Mouse (Mus musculus): ENCODE measurements around the gene Cnst.
A peak's percentile ranks its signal among the peaks of the same experiment; 100 is the strongest.

Cnst gene

DNA sequence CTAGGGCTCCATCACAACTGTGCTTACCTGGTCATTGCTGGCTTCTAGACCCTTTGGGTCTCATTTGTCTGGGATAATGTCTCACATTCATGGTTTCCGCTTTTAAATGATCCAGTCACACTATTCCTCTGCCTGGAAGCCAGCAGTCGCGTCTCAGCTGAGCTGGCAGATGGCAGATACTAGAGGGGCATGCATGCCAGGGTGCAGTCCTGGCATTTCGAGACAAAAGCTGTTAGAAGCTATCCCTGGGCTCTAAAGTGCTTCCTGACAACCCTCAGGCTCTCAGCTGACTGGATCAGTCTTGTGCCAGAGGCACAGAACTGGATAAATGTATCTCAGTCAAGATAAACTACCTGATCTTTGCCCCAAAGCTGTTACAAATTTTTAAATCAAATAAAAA is 42.1 kb downstream of the Cnst start:
- DNase-seq (ENCODE audit: extremely low read depth, insufficient read length, low spot score), result no peak

DNA sequence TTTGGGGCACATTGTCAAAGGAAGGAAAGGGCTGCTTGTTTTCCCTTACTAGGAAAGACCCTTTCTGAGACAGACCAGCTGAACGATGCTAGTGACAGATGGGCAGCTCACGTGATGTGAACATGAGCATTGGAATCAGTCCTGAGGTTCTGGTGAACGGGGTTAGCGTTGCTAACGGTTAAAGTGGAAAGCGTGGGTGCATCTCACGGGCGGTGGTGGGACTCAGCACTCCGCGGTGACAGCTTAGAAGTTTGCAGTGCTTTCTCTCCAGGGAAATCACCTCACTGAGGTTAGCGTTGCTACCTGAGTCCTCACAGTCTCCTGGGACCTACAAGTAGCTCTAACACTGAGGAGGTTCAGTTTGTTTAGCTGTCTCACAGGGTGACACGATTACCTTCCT is 45.5 kb downstream of the Cnst start:
- no peak for DNase-seq (ENCODE audit: extremely low read depth, insufficient read length, low spot score)

DNA sequence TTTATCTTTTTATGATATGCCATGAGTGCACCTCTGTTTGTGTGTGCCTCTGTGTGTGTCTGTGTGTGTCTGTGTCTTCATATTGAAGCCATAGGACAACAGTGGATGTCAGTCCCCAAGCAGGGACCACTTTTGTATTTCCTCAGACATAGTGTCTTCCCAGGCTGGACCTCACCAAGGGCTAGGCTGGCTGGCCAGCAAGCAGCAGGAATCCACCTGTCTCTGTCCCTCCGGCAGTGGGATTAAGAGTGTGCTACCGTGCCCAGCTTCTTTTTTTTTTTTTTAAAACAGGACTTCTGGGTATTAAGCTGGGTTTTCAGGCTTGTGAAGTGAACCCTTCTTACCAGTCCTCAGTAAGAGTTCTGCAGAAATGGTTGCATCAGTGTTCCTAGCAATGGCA is 46.0 kb downstream of the Cnst start:
- DNase-seq (ENCODE audit: extremely low read depth, insufficient read length, low spot score), result no peak

DNA sequence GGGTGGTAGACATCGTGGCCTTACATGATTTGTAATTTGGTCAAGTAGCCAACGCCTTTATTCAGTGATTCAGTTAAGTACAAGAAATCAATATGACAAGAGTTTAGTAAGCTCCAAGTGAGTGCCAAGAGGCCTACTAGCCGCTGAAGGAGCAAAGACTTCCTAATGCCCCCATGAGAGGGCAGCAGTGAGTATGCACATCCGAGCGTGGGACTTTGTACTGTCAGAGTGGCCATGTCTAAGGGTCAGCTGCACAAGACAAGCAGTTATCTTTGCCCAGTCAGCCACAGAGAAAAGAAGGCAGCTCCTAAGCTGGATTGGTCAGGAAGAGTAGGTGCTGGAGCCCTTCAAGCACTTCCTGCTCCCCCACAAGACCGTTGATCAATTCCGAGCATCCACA is 46.8 kb downstream of the Cnst start:
- DNase-seq (ENCODE audit: extremely low read depth, insufficient read length, low spot score), result no peak

DNA sequence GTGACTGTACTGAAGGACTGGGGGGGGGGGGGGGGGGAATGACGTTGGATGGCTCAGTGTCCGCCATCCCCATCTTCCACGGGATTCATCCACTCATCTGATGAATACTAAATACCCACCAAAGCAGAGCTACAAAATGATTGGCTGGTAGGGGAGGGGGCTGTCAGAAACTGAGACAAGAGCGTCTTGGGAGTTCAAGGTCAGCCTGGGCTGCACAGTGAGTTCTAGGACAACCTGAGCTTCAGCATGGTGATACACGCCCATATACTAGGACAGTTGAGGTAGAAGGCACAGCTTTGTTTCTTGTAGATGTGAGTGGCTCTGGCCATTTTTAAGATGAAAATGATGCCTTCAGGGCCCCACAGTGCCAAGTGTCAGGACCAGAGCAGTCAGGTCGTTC is 52.2 kb downstream of the Cnst start:
- no peak for DNase-seq (ENCODE audit: extremely low read depth, insufficient read length, low spot score)

DNA sequence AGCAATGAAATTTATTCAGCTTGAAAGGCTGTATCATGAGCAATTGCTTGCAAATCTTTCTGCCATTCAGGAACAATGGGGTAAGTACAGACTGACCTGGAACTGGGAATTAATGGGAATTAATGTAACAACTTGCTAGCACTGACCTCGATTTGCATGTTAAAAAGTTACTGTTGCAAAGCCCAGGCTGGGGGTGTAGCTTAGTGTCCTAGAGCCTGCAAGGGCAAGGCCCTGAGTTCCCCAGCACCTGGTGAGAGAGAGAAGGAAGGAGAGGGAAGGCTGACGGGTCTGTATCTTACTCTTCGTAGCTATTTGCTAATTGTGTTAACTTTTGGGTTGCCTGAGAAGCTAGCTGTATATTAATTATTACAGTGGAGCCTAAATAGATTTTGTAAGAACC is 58.4 kb downstream of the Cnst start:
- no peak for DNase-seq (ENCODE audit: extremely low read depth, insufficient read length, low spot score)

DNA sequence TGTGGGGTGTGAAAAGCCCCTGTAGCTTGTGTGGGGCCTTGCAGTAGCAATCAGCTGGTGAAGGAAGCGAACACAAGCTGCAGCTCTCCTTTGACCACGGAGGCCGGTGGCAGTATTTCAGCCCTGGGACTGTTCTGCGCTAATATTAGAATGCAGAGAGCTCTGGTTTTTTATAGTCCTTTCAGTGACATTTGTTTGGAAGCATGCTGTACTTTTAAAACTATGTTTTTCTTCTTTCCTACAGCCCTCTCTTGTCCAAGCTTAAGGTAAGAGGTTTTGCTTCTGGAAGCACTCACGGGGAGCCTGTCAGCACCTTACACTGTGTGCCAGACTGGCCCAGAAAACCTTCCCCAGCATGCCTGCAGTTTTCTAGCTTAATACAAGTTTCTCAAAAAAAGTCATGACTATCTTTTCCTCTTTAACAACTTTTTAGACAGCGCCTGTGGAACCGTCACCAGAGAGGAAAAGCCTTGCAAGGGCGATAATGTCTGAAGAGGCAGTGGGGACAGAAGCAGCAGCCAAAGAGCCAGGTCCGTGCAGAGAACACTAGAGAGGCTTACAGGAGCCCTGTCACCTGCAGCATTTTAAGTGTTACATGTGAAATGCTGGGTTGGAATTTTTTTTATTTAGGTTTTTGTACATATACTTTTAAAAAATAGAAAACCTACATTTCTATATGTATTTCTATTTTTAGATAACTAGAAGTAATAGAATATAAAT is 60.0 kb downstream of the Cnst start:
- DNase-seq (ENCODE audit: extremely low read depth, insufficient read length, low spot score), result no peak

DNA sequence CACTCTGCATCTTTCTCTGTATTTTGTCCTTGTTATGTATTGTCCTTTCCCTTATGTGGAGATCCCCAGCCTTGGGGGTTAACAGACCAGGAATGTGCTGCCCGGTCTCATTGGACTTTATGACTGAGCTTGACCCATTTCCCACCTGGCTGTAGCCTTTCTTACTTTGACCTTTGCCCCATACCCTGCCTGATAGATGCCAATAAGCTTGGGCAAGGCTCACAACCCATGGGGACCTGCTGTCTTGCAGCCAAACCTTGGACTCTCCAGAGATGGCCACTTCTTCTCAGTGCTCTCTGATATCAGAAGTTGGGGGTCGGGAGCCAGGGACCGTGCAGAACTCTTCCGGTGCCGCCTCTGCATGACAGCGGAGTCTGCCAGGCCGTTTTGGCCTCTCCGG is 62.4 kb downstream of the Cnst start:
- no peak for DNase-seq (ENCODE audit: extremely low read depth, insufficient read length, low spot score)

DNA sequence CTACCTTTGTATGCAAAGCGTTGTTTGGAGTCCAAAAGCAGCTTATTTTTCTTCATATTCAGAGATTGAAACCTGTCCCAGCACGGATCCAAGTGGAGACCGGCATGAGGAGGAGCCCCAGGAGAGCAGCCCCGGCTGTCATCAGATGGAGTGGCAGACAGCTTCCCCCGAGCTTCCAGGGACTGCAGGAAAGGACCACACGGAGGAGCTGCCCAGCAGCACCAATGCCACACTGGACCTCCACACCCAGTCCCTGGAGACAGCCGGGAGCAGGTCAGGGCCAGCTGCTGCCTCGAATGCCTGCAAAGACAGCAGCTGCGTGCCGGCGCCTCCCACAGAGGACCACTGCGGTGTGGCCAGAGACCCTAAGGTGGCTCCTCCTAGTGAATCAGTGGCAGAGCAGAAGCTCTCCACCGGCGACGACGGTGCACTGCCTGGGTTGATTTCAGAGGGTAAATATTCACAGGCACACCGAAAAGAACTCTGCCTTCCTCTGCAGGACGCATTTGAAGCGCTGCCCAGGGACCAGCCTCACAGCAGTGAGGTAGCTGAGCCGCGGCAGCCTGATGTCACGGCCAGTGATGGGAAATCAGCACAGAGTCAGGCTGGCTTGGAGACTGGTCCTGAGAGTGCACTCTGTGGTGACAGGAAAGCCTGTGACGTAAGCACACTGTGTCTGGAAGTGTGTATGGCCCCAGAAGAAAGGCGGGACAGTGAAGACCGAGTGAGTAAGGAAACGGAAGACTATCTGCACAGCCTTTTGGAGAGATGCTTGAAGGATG is 63.7 kb downstream of the Cnst start:
- DNase-seq (ENCODE audit: extremely low read depth, insufficient read length, low spot score), result no peak

DNA sequence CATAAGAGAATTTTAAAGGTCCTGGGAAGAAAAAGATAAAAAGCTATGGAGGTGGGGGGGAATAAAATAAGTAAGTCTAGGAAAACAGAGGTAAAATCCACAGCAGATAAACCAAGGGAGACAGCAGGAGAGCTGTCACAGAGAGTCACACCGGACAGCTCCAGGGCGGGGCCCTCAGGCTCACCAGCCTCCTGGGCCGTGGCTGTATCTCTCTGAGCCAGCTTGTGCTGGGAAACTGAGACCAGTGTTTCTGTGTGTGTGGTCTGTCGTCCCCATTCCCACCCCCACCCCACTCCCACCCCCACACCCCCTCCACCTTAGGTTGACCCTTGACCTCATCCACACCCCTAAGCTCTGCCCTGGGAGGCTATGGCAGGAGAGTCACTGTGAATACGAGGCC is 65.0 kb downstream of the Cnst start:
- DNase-seq (ENCODE audit: extremely low read depth, insufficient read length, low spot score), result no peak

DNA sequence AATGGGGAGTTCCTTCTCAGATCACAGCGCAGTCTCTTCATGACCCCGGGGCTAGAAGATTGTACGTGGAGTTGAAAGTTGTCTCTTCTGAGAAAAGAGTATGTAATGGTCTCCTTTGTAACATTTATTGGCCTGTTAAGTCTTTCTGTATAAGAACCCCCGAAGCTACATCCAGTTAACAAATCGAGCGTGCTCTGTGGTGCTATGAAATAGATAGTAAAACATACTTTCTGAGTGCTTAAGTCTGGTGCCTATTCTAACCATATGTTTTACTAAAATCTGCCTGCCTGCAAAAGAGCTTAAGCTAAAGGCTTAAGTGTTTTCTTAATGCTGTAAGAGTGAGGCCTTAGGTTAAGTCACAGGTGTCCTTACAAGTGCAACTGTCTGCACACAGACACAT is 66.2 kb downstream of the Cnst start:
- DNase-seq (ENCODE audit: extremely low read depth, insufficient read length, low spot score), result no peak

DNA sequence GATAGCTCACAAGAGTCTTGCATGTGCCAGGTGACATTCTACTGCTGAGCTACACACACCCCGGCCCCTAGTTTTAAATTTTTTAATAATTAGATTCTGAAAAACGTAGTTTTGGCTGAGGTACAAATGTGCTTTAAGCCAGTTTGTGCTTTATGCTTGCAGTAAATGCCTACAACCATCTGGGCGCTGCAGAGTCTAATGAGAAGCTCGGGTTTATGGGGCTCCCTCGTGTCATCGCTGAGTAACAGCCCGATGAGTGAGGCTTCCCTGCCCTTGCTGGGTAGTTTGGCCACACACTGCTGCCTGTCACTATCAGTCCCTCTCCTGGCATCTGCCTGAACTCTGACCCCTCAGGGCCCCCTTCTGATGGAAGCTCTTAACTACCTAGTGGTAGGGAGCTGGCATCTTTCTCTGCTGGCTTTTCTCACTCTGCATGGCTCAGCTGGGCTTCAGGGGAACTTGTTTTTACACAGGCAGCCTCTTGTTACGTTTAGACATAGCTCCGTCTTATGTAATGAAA is 66.9 kb downstream of the Cnst start:
- no peak for DNase-seq (ENCODE audit: extremely low read depth, insufficient read length, low spot score)

DNA sequence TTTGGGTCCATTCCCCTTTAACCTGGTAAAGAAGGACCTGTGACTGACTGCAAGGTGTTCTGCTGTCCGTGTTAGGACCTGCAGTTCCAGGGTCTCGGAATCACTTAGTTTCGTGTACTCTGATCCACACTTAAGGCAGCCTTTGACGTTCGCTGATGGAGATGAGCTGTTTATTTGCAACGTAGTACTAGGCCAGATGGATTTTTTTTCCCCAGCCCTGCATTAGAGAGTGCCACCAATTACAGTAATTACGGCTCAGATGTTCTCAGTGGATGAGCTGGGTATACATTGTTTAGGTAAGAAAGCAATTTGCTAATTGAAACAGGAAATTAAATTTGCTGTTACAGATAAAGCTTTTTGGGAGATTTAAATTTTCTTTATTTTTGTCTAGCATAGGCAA is 71.3 kb downstream of the Cnst start:
- DNase-seq (ENCODE audit: extremely low read depth, insufficient read length, low spot score), result no peak

DNA sequence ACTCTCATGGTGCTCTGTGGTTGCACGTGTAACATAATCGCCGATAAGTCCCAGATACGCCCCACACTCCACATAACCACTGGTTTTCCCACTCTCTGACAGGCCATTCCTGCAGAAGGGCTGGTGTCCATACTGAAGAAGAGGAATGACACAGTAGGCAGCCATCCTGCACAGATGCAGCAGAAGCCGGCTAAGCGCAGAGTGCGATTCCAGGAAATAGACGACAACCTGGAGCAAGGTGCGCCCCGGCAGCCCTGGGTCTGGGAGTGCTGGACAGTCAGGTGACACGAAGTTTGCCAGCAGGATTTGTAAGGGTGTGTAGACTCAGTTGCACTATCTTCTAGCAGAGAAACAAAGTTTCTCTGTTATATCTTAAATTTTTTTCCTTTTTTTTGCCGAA is 76.5 kb downstream of the Cnst start:
- no peak for DNase-seq (ENCODE audit: extremely low read depth, insufficient read length, low spot score)

DNA sequence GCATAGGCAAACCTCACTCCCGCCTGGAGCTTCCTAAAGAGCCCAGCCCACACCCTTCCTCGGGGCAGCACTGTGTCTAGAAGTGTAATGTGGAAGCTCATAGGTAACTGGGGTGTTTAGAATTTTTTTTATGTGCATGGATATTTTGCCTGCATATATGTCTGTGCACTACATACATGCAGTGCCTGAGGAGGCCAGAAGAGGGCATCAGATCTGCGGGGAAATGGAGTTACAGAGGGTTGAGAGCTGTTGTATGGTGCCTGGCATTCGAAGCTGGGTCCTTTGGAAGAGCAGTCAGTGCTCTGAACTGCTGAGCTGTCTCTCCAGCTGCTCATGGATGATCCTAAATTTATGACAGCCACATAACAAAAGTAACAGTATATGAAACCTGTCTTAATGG is 77.5 kb downstream of the Cnst start:
- peak; percentile 23 for DNase-seq (ENCODE audit: extremely low read depth, insufficient read length, low spot score)

DNA sequence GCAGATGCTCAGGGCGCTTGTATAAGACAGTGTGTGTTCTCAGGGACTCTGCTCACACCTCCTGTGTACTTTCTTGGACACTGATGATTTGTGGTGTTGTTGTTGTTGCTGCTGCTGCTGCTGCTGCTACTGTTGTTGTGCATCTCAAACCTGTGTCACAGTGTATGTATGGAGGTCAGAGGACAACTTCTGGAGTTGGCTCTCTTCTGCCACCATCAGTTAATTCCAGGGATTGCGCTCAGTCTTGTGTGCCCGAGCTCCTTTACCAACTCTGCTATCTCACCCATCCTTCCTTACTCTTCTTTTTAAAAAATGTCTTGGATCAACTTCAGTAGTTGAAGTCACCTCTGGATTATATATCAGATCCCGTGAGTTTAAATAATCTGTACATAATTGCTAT is 78.2 kb downstream of the Cnst start:
- no peak for DNase-seq (ENCODE audit: extremely low read depth, insufficient read length, low spot score)

DNA sequence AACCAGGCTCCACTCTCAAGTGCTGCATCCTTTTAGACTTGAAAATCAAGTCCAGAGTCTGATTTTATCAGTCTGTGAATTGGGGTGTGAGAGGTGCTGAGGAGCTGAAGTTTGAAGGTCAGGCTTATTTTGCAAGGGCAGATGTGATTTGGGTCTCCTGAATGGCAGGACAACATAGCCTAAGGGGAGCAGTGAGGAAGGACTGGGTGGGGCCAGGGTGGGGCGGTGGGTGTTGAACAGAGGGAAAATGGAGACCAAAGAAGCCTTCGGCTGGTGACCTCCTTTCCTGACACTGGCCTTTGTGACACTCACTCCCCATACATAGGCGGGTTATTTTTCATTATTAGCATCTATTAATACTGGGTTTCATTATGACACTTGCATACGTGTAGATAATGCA is 81.7 kb downstream of the Cnst start:
- DNase-seq (ENCODE audit: extremely low read depth, insufficient read length, low spot score), result no peak

DNA sequence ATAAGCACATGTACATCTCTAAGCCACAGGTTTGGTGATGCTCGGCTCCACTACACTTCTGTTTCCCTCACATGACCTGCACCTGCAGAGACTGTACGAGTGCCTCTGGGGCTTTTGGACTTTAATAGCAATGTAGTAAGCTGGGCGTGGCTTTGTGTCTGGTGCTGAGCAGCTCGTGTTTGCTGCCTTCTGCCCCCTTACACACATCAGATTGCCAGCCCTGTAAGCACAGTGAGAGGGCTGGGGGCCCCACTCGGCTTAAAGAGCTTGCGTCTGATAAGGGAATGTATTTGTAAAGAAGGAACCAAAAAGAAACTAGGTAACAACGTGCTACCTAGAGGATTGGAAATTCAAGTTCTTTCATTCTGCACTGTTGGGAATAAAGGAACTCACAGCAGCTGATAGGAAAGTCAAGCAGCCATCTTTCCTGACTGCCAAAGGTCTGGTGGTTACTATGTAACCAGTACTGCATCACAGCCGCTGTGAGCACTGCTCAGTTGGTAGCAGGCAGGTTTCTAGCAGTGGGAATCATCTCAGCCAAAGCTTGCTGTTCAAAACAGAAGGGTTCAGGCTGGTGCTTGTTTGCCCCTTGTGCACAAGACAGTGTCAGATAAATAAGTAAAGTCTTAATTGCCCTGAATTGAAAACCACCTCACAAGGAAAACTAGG is 82.4 kb downstream of the Cnst start:
- no peak for DNase-seq (ENCODE audit: extremely low read depth, insufficient read length, low spot score)

DNA sequence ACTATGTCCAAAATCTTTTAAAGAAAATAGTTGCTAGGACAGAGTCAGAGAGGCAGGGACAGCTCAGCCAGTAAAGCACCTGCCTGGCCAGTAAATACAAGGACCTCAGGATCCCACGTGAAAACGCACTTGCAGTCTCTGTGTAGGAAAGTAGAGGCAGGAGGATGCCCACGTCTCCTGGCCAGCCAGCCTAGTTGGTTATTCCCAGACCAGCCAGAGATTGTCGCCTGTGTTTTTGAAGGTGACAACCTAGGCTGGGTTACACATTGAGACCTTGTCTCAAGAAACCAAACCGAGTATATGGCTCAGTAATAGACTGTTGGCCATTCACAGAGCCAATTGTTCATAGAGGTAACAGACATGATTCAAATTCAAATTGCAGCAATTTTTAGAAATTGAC is 83.1 kb downstream of the Cnst start:
- DNase-seq (ENCODE audit: extremely low read depth, insufficient read length, low spot score), result no peak

DNA sequence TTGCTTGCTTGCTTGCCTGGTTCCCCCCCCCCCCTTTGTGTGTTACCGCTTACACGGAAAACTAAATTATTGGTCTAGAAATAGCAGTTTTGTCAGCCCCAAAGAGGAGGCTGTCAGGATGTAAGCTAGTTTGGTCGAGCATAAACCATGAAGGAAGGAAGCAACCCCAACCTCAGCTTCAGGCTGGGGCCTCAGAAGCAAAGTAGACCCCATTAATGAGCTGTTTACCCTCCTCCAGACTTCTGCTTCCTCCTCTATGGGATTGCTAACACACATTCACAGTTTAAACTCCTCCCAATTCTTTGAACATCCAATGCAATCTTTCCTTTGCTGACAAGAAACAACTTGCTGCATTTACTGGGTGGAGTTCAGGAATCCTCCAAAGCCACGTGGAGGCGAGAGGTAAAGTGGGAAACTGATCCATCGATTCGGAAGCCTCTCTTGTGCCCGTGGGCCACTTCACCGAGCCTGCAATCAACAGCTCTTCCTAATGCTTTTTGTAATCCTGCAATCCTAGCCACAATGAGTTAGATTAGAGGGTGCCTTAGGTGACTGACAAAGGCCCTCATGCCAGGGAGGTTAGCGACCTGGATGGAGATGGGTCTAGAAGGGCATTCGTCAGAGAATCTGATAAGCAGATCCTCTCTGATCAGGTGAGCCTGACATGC is 86.7 kb downstream of the Cnst start:
- no peak for DNase-seq (ENCODE audit: extremely low read depth, insufficient read length, low spot score)

DNA sequence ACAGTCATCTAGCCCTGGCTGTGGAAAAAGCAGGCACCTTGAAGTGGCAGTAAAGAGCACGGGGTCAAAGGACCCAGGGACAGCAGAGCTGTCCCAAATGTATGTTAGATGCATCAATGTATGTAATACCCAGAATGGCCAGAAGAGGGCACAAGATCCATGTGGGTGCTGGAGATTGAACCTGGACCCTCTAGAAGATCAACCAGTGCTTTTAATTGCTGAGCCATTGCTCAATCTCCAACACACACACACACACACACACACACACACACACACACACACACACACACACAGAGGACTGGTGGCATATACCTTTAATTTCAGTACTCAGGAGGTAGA is 87.2 kb downstream of the Cnst start:
- no peak for DNase-seq (ENCODE audit: extremely low read depth, insufficient read length, low spot score)
